Mouse (Mus musculus) heart, adult 2 months (tissue): ENCODE measurements around the gene Chst3.

Source experiments
- CTCF ChIP-seq: fragments of 200-600 bp; IDR thresholded peaks from 2 replicates; pipeline ENCODE4 v1.8.1; 2022; ENCODE audit warnings: antibody characterized with exemption, mild to moderate bottlenecking, moderate library complexity
- EP300 ChIP-seq: fragments of 200-500 bp; IDR thresholded peaks from 2 replicates; pipeline ENCODE4 v1.6.1; 2011; ENCODE audit warnings: low read depth, low read length, control low read depth; ENCODE audit not compliant: insufficient read depth
- POLR2A ChIP-seq: fragments of 200-500 bp; IDR thresholded peaks from 2 replicates; pipeline ENCODE4 v1.6.1; 2011; ENCODE audit warnings: mild to moderate bottlenecking, low read depth, low read length, control low read depth; ENCODE audit not compliant: insufficient read depth

- TF ChIP-seq EP300 (no peak), POLR2A (no peak), CTCF (no peak)
Observed at GRCm38 (mm10) chr10:60257261-60257825, 38.3 kb upstream of the Chst3 start.
